In genomic region chr11:31371256-31371838, GRCm38 (mm10) we compare ENCODE assay signal across 8 mouse cellular contexts. TPM values are rescaled to one million over a fixed set of nuclear protein-coding genes. Genes with fewer than 3 reads are reported as not detected.
A peak's percentile ranks its signal among the peaks of the same experiment; 100 is the strongest.
DNase-seq lines count a peak whose midpoint lies in the region; ATAC-seq and TF ChIP-seq lines count a peak whose summit lies in the region.

No protein-coding gene starts in this region.

- no peak for DNase-seq in heart, postnatal 36 days
- peak; percentile 25 for DNase-seq in forebrain, embryonic 14.5 days (ENCODE audit: low spot score)
- peak; percentile 8 for DNase-seq in right cerebral cortex, postnatal 25 days
- DNase-seq in frontal cortex, postnatal 25 days (ENCODE audit: low spot score in 2 of 2), result no peak
- no peak for DNase-seq in gastrocnemius, postnatal 25 days

- H3K4me2 ChIP-seq in heart, embryonic 11.5 days, result peak overlapping the region; percentile 92
- peak overlapping the region; percentile 100 for H3K4me2 ChIP-seq in forebrain, embryonic 14.5 days (ENCODE audit: low read length)
- peak overlapping the region; percentile 81 for H3K4me2 ChIP-seq in liver, embryonic 12.5 days

- TF ChIP-seq CTCF in ES-Bruce4 (IDR thresholded peaks at IDR 0.05; ENCODE audit: low read depth, low read length), result no peak

- no peak for ATAC-seq in heart, embryonic 11.5 days (replicated peaks; ENCODE audit: insufficient number of reproducible peaks, low FRiP score, low TSS enrichment)
- no peak for ATAC-seq in forebrain, embryonic 14.5 days
- ATAC-seq in liver, embryonic 12.5 days, result no peak

- peak; percentile 39; the same call in 1 of the 2 replicates for TF ChIP-seq EP300 in ES-Bruce4 (IDR thresholded peaks at IDR 0.05; ENCODE audit: insufficient read depth, low read depth, low read length)

- H3K4me1 ChIP-seq in heart, embryonic 11.5 days (ENCODE audit: control insufficient read depth, insufficient read depth, low read length), result peaks cover 7% of the 10 kb centered on the region; the same call in 1 of the 2 replicates
- H3K4me1 ChIP-seq in ES-Bruce4 (ENCODE audit: control insufficient read depth, insufficient read depth, low read length), result no peaks in the 10 kb centered on the region
- H3K4me1 ChIP-seq in forebrain, embryonic 14.5 days (ENCODE audit: control insufficient read depth, insufficient read depth, low read length), result peaks cover 15% of the 10 kb centered on the region; the same call in 1 of the 2 replicates
- H3K4me1 ChIP-seq in liver, embryonic 12.5 days, result peaks cover 30% of the 10 kb centered on the region

- H3K27me3 ChIP-seq in heart, embryonic 11.5 days (ENCODE audit: control insufficient read depth, insufficient read depth, low read length), result peaks cover 18% of the 10 kb centered on the region
- peaks cover 6% of the 10 kb centered on the region for H3K27me3 ChIP-seq in ES-Bruce4 (ENCODE audit: control insufficient read depth, insufficient read depth, low read length, poor library complexity, severe bottlenecking)
- H3K27me3 ChIP-seq in forebrain, embryonic 14.5 days (replicated peaks; ENCODE audit: control insufficient read depth, insufficient read depth, low read length), result peaks cover 18% of the 10 kb centered on the region
- H3K27me3 ChIP-seq in liver, embryonic 12.5 days (replicated peaks), result peaks cover 53% of the 10 kb centered on the region

- TF ChIP-seq POLR2A in ES-Bruce4 (IDR thresholded peaks at IDR 0.05; ENCODE audit: insufficient read depth, low read length), result no peak

- H3K9me3 ChIP-seq in heart, embryonic 11.5 days (replicated peaks; ENCODE audit: control insufficient read depth, low read length), result no peaks in the 10 kb centered on the region
- H3K9me3 ChIP-seq in ES-Bruce4 (replicated peaks; ENCODE audit: control insufficient read depth, insufficient read depth, low read length, poor library complexity, severe bottlenecking), result no peaks in the 10 kb centered on the region
- no peaks in the 10 kb centered on the region for H3K9me3 ChIP-seq in forebrain, embryonic 14.5 days (replicated peaks; ENCODE audit: control insufficient read depth, low read length)
- H3K9me3 ChIP-seq in liver, embryonic 12.5 days (replicated peaks), result no peaks in the 10 kb centered on the region

- intact Hi-C loops in heart, postnatal 36 days (cut with DNase I), result loop anchor here (5.0 kb wide), 1 partner anchor 246 kb away; no protein-coding TSS in a partner anchor

- H3K27ac ChIP-seq in heart, embryonic 11.5 days (ENCODE audit: low read depth, low read length), result no peak overlapping the region
- no peak overlapping the region for H3K27ac ChIP-seq in ES-Bruce4 (ENCODE audit: insufficient read depth, low read length)
- no peak overlapping the region for H3K27ac ChIP-seq in forebrain, embryonic 14.5 days (ENCODE audit: low read depth, low read length)
- H3K27ac ChIP-seq in liver, embryonic 12.5 days, result no peak overlapping the region

- no peaks in the 10 kb centered on the region for H3K36me3 ChIP-seq in heart, embryonic 11.5 days (ENCODE audit: control insufficient read depth, insufficient read depth, low read length)
- peaks cover 3% of the 10 kb centered on the region; the same call in 1 of the 2 replicates for H3K36me3 ChIP-seq in ES-Bruce4 (ENCODE audit: control insufficient read depth, insufficient read depth, low read length, poor library complexity, severe bottlenecking)
- no peaks in the 10 kb centered on the region for H3K36me3 ChIP-seq in forebrain, embryonic 14.5 days (ENCODE audit: control insufficient read depth, insufficient read depth, low read length)
- no peaks in the 10 kb centered on the region for H3K36me3 ChIP-seq in liver, embryonic 12.5 days

- peak overlapping the region; percentile 63 for H3K4me3 ChIP-seq in heart, embryonic 11.5 days (ENCODE audit: low read depth, low read length)
- peak overlapping the region; percentile 59 for H3K4me3 ChIP-seq in ES-Bruce4 (ENCODE audit: low read depth, low read length)
- peak overlapping the region; percentile 56 for H3K4me3 ChIP-seq in forebrain, embryonic 14.5 days (ENCODE audit: low read depth, low read length)
- peak overlapping the region; percentile 58 for H3K4me3 ChIP-seq in liver, embryonic 12.5 days

- WGBS in heart, embryonic 11.5 days (ENCODE audit: insufficient replicate concordance), result 1% methylated on average over 39 of the region's 39 CpGs
- WGBS in forebrain, embryonic 14.5 days, result 3% methylated on average over 39 of the region's 39 CpGs
- 1% methylated on average over 39 of the region's 39 CpGs for WGBS in liver, embryonic 12.5 days (ENCODE audit: insufficient replicate concordance)

- H3K9ac ChIP-seq in heart, embryonic 11.5 days (ENCODE audit: low read depth, low read length), result peak overlapping the region; percentile 39; the same call in 1 of the 2 replicates
- peak overlapping the region; percentile 44 for H3K9ac ChIP-seq in ES-Bruce4 (ENCODE audit: low read depth, poor library complexity, severe bottlenecking)
- H3K9ac ChIP-seq in forebrain, embryonic 14.5 days (ENCODE audit: low read length), result no peak overlapping the region
- no peak overlapping the region for H3K9ac ChIP-seq in liver, embryonic 12.5 days

RNA-seq across cellular contexts. Expression of gene Stc2, which starts 1.5 kb away (rescaled TPM):
- polyA plus RNA-seq in heart, embryonic 11.5 days (2014; fragmentation: Nextera tagmentation; extraction: Ambion mirVana), result 1.3 and 1.8 TPM in 2 replicates
- 10 to 100 TPM; 18.0 to 20.7 TPM for total RNA-seq in heart, postnatal 36 days (2021)
- polyA plus RNA-seq in ES-Bruce4 (2011; ENCODE audit: insufficient read depth, insufficient read length, low read depth, missing spikeins), result 3.7 and 5.7 TPM in 2 replicates
- polyA plus RNA-seq in forebrain, embryonic 14.5 days (2014; fragmentation: Nextera tagmentation; extraction: Ambion mirVana), result 0.35 and 0.80 TPM in 2 replicates
- polyA plus RNA-seq in liver, embryonic 12.5 days (2016; fragmentation: Nextera tagmentation; extraction: Ambion mirVana), result 1.4 and 1.8 TPM in 2 replicates
- 1 to 10 TPM; 3.1 to 4.4 TPM for total RNA-seq in gastrocnemius, postnatal 25 days (2021)

Comparison
In these comparisons a context has a peak if more than half of its experiments do, and no peak if none do; other contexts are left out.
1. H3K9ac ChIP-seq: peak in heart, embryonic 11.5 days (single experiment) and ES-Bruce4 (single experiment); none in forebrain, embryonic 14.5 days (single experiment) and liver, embryonic 12.5 days (single experiment).
2. DNase-seq: peak in forebrain, embryonic 14.5 days (single experiment) and right cerebral cortex, postnatal 25 days (single experiment); none in heart, postnatal 36 days (0 of 2), frontal cortex, postnatal 25 days (0 of 2) and gastrocnemius, postnatal 25 days (single experiment).
3. Peak in every context shown above with its lines, with median percentiles within 50 percentile points of each other: H3K4me2 ChIP-seq and H3K4me3 ChIP-seq.